Mouse (Mus musculus): ENCODE measurements around the gene Cald1. TPM values are rescaled to one million over a fixed set of nuclear protein-coding genes. Genes with fewer than 3 reads are reported as not detected.
A peak's percentile ranks its signal among the peaks of the same experiment; 100 is the strongest.

Gene Cald1
- polyA plus RNA-seq, 1 experiment, result 5.0 TPM

- Histone ChIP-seq H3K36me3 (ENCODE audit: control insufficient read depth, insufficient read depth, low read length) (no peaks in the 10 kb centered on the region), H3K27me3 (ENCODE audit: control insufficient read depth, insufficient read depth, low read length) (no peaks in the 10 kb centered on the region), H3K4me3 (ENCODE audit: control insufficient read depth, low read depth, low read length) (no peak overlapping the region), H3K27ac (ENCODE audit: control insufficient read depth, insufficient read depth, low read depth, low read length) (no peak overlapping the region), H3K4me1 (ENCODE audit: control insufficient read depth, insufficient read depth, low read length) (peaks cover 4% of the 10 kb centered on the region)
- TF ChIP-seq POLR2A (IDR thresholded peaks at IDR 0.05; ENCODE audit: control insufficient read depth, low read depth, low read length) (no peak), CTCF (IDR thresholded peaks at IDR 0.05; ENCODE audit: control insufficient read depth, insufficient read depth, insufficient replicate concordance, low read depth, low read length) (no peak)
Measured at GRCm38 (mm10) chr6:34754448-34754847, 156.1 kb downstream of the Cald1 start.

GRCm38 (mm10) chr6:34758340-34758739, 160.0 kb downstream of the Cald1 start:
- Histone ChIP-seq H3K4me1 (ENCODE audit: control insufficient read depth, insufficient read depth, low read length) (peaks cover 4% of the 10 kb centered on the region), H3K27me3 (ENCODE audit: control insufficient read depth, insufficient read depth, low read length) (no peaks in the 10 kb centered on the region), H3K4me3 (ENCODE audit: control insufficient read depth, low read depth, low read length) (no peak overlapping the region), H3K36me3 (ENCODE audit: control insufficient read depth, insufficient read depth, low read length) (no peaks in the 10 kb centered on the region), H3K27ac (ENCODE audit: control insufficient read depth, insufficient read depth, low read depth, low read length) (no peak overlapping the region)
- no peak for TF ChIP-seq POLR2A (IDR thresholded peaks at IDR 0.05; ENCODE audit: control insufficient read depth, low read depth, low read length)

GRCm38 (mm10) chr6:34760023-34760422, 161.7 kb downstream of the Cald1 start:
- H3K27ac ChIP-seq (ENCODE audit: control insufficient read depth, insufficient read depth, low read depth, low read length), result no peak overlapping the region
- TF ChIP-seq POLR2A (IDR thresholded peaks at IDR 0.05; ENCODE audit: control insufficient read depth, low read depth, low read length), result no peak
- no peak for TF ChIP-seq CTCF (IDR thresholded peaks at IDR 0.05; ENCODE audit: control insufficient read depth, insufficient read depth, insufficient replicate concordance, low read depth, low read length)
- no peaks in the 10 kb centered on the region for H3K27me3 ChIP-seq (ENCODE audit: control insufficient read depth, insufficient read depth, low read length)
- H3K4me3 ChIP-seq (ENCODE audit: control insufficient read depth, low read depth, low read length), result no peak overlapping the region
- H3K4me1 ChIP-seq (ENCODE audit: control insufficient read depth, insufficient read depth, low read length), result peaks cover 4% of the 10 kb centered on the region
- no peaks in the 10 kb centered on the region for H3K36me3 ChIP-seq (ENCODE audit: control insufficient read depth, insufficient read depth, low read length)

GRCm38 (mm10) chr6:34765721-34766120, 167.4 kb downstream of the Cald1 start:
- H3K27me3 ChIP-seq (ENCODE audit: control insufficient read depth, insufficient read depth, low read length), result no peaks in the 10 kb centered on the region
- no peaks in the 10 kb centered on the region for H3K4me1 ChIP-seq (ENCODE audit: control insufficient read depth, insufficient read depth, low read length)
- H3K36me3 ChIP-seq (ENCODE audit: control insufficient read depth, insufficient read depth, low read length), result no peaks in the 10 kb centered on the region
- H3K4me3 ChIP-seq (ENCODE audit: control insufficient read depth, low read depth, low read length), result peak overlapping the region; percentile 67
- H3K27ac ChIP-seq (ENCODE audit: control insufficient read depth, insufficient read depth, low read depth, low read length), result no peak overlapping the region
- no peak for TF ChIP-seq POLR2A (IDR thresholded peaks at IDR 0.05; ENCODE audit: control insufficient read depth, low read depth, low read length)
- TF ChIP-seq CTCF (IDR thresholded peaks at IDR 0.05; ENCODE audit: control insufficient read depth, insufficient read depth, insufficient replicate concordance, low read depth, low read length), result no peak

- Histone ChIP-seq H3K27me3 (ENCODE audit: control insufficient read depth, insufficient read depth, low read length) (no peaks in the 10 kb centered on the region), H3K4me3 (ENCODE audit: control insufficient read depth, low read depth, low read length) (no peak overlapping the region), H3K4me1 (ENCODE audit: control insufficient read depth, insufficient read depth, low read length) (no peaks in the 10 kb centered on the region), H3K27ac (ENCODE audit: control insufficient read depth, insufficient read depth, low read depth, low read length) (no peak overlapping the region), H3K36me3 (ENCODE audit: control insufficient read depth, insufficient read depth, low read length) (no peaks in the 10 kb centered on the region)
- TF ChIP-seq CTCF (IDR thresholded peaks at IDR 0.05; ENCODE audit: control insufficient read depth, insufficient read depth, insufficient replicate concordance, low read depth, low read length) (no peak), POLR2A (IDR thresholded peaks at IDR 0.05; ENCODE audit: control insufficient read depth, low read depth, low read length) (no peak)
Measured at GRCm38 (mm10) chr6:34769984-34770383, 171.7 kb downstream of the Cald1 start.

- H3K4me3 ChIP-seq (ENCODE audit: control insufficient read depth, low read depth, low read length), result no peak overlapping the region
- TF ChIP-seq POLR2A (IDR thresholded peaks at IDR 0.05; ENCODE audit: control insufficient read depth, low read depth, low read length) (no peak), CTCF (IDR thresholded peaks at IDR 0.05; ENCODE audit: control insufficient read depth, insufficient read depth, insufficient replicate concordance, low read depth, low read length) (no peak)
- no peak overlapping the region for H3K27ac ChIP-seq (ENCODE audit: control insufficient read depth, insufficient read depth, low read depth, low read length)
- no peaks in the 10 kb centered on the region for H3K36me3 ChIP-seq (ENCODE audit: control insufficient read depth, insufficient read depth, low read length)
- H3K4me1 ChIP-seq (ENCODE audit: control insufficient read depth, insufficient read depth, low read length), result no peaks in the 10 kb centered on the region
- no peaks in the 10 kb centered on the region for H3K27me3 ChIP-seq (ENCODE audit: control insufficient read depth, insufficient read depth, low read length)
Measured at GRCm38 (mm10) chr6:34770491-34770890, 172.2 kb downstream of the Cald1 start.

GRCm38 (mm10) chr6:34776396-34776795, 178.1 kb downstream of the Cald1 start:
- H3K27ac ChIP-seq (ENCODE audit: control insufficient read depth, insufficient read depth, low read depth, low read length), result no peak overlapping the region
- no peaks in the 10 kb centered on the region for H3K36me3 ChIP-seq (ENCODE audit: control insufficient read depth, insufficient read depth, low read length)
- H3K27me3 ChIP-seq (ENCODE audit: control insufficient read depth, insufficient read depth, low read length), result no peaks in the 10 kb centered on the region
- TF ChIP-seq POLR2A (IDR thresholded peaks at IDR 0.05; ENCODE audit: control insufficient read depth, low read depth, low read length) (no peak), CTCF (IDR thresholded peaks at IDR 0.05; ENCODE audit: control insufficient read depth, insufficient read depth, insufficient replicate concordance, low read depth, low read length) (no peak)
- no peaks in the 10 kb centered on the region; the same call in 1 of the 2 replicates for H3K4me1 ChIP-seq (ENCODE audit: control insufficient read depth, insufficient read depth, low read length)
- H3K4me3 ChIP-seq (ENCODE audit: control insufficient read depth, low read depth, low read length), result no peak overlapping the region

GRCm38 (mm10) chr6:34777094-34777493, 178.8 kb downstream of the Cald1 start:
- no peak for TF ChIP-seq CTCF (IDR thresholded peaks at IDR 0.05; ENCODE audit: control insufficient read depth, insufficient read depth, insufficient replicate concordance, low read depth, low read length)
- no peak; the same call in 1 of the 2 replicates for TF ChIP-seq POLR2A (IDR thresholded peaks at IDR 0.05; ENCODE audit: control insufficient read depth, low read depth, low read length)
- no peaks in the 10 kb centered on the region; the same call in 1 of the 2 replicates for H3K4me1 ChIP-seq (ENCODE audit: control insufficient read depth, insufficient read depth, low read length)
- H3K27me3 ChIP-seq (ENCODE audit: control insufficient read depth, insufficient read depth, low read length), result no peaks in the 10 kb centered on the region
- peak overlapping the region; percentile 80 for H3K4me3 ChIP-seq (ENCODE audit: control insufficient read depth, low read depth, low read length)
- peak overlapping the region; percentile 84 for H3K27ac ChIP-seq (ENCODE audit: control insufficient read depth, insufficient read depth, low read depth, low read length)
- no peaks in the 10 kb centered on the region for H3K36me3 ChIP-seq (ENCODE audit: control insufficient read depth, insufficient read depth, low read length)
